Mouse (Mus musculus) CH12.LX (cell line): ENCODE data around the gene Gm47959.

ENCODE experiments used
- CHD1 ChIP-seq: IDR thresholded peaks from 2 replicates; pipeline ENCODE4 v1.6.1; 2012; ENCODE audit warnings: low read depth, low read length, improper control_type of control experiment, inconsistent platforms
- CTCF ChIP-seq, 2 experiments: IDR thresholded peaks in 1 of 2; conservative IDR thresholded peaks in 1 of 2; 2 replicates each; pipeline ENCODE4 v1.5.1; 2011 to 2012; ENCODE audit warnings: low read depth in 2 of 2, low read length in 2 of 2, improper control_type of control experiment in 1 of 2, inconsistent platforms in 1 of 2, mild to moderate bottlenecking in 1 of 2, moderate library complexity in 1 of 2
- ELF1 ChIP-seq: IDR thresholded peaks from 2 replicates; pipeline ENCODE4 v1.6.1; 2014; ENCODE audit warnings: low read depth, mild to moderate bottlenecking, inconsistent platforms, low read length, improper control_type of control experiment
- HCFC1 ChIP-seq: IDR thresholded peaks from 2 replicates; pipeline ENCODE4 v1.6.1; 2012; ENCODE audit warnings: low read depth, mild to moderate bottlenecking, inconsistent platforms, low read length, improper control_type of control experiment
- MAFK ChIP-seq: IDR thresholded peaks from 2 replicates; pipeline ENCODE4 v1.6.1; 2011; ENCODE audit warnings: low read length, improper control_type of control experiment; ENCODE audit not compliant: insufficient replicate concordance
- MXI1 ChIP-seq: IDR thresholded peaks from 2 replicates; pipeline ENCODE4 v1.6.1; 2011; ENCODE audit warnings: mild to moderate bottlenecking, low read depth, low read length, improper control_type of control experiment
- POLR2A ChIP-seq: IDR thresholded peaks from 2 replicates; pipeline ENCODE4 v1.6.1; 2011; ENCODE audit warnings: low read depth, mild to moderate bottlenecking, improper control_type of control experiment, low read length
- RAD21 ChIP-seq: IDR thresholded peaks from 2 replicates; pipeline ENCODE4 v1.6.1; 2011; ENCODE audit warnings: low read depth, mild to moderate bottlenecking, low read length, improper control_type of control experiment, moderate library complexity
- TCF12 ChIP-seq: IDR thresholded peaks from 2 replicates; pipeline ENCODE4 v1.6.1; 2014; ENCODE audit warnings: low read depth, mild to moderate bottlenecking, inconsistent platforms, low read length, improper control_type of control experiment

DNA sequence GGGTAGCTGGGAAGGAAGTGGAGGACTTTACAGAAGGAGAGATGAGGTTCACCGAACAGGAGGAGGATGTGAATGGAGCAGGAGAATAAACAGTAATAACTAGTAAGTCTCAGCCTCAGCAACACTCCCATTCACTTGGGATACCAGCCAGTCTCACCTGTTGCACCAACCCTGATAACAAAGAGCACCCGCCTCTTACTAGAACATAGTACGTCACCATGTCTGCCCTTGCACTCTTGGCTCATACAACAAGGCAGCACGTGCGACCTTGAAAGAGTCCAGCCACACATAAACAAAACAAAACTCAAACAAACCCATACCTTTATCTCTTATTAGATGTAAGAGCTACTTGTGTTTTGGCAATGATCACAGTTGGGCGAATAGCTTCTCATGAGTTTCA is 32.2 kb downstream of the Gm47959 start:
- TF ChIP-seq CTCF (conservative IDR thresholded peaks at IDR 0.05 in 1 of 2, IDR thresholded peaks at IDR 0.05 in 1 of 2; ENCODE audit: low read depth in 2 of 2, low read length in 2 of 2) (no peak), MXI1 (no peak), ELF1 (no peak), MAFK (no peak), RAD21 (no peak), CHD1 (no peak), POLR2A (no peak), HCFC1 (no peak), TCF12 (no peak)
